Mouse (Mus musculus) embryonic fibroblast, embryonic 13.5 days (primary cell): Measurements from ENCODE around the gene Clrn2.

Experiments used
- CTCF ChIP-seq: IDR thresholded peaks from 2 replicates; pipeline ENCODE4 v1.5.1; 2011; ENCODE audit warnings: mild to moderate bottlenecking, control low read depth, low read length, moderate library complexity, borderline replicate concordance; ENCODE audit not compliant: insufficient read depth
- POLR2A ChIP-seq: IDR thresholded peaks from 2 replicates; pipeline ENCODE4 v1.6.1; 2011; ENCODE audit warnings: low read depth, mild to moderate bottlenecking, control low read depth, low read length, moderate library complexity

DNA sequence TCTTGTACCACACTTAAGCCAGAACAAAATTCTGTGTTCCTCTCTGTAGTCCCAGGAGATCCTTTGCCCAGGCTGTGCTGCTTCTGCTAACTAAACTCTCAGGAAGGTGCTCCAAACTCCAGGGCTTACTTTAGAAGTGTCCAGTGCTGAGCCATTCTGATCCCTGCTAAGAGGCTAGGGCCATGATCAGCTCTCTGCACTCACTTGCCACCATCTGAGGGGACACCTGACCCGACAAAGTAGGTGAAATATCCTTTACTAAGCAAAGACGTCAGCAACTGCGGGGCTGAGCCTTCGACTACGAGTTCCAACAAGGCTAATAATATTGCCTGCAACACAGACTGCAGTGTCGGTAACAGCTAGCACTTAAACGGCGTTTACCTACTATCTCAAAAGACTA lies 4.3 kb upstream of the Clrn2 start:
- TF ChIP-seq CTCF (no peak), POLR2A (no peak)
